Mouse (Mus musculus) frontal cortex, adult 2 months (tissue): ENCODE data around the gene Vstm2b. TPM values are rescaled to one million over a fixed set of nuclear protein-coding genes. Genes with fewer than 3 reads are reported as not detected.

Experiments
- DNase-seq, 2 experiments: peaks; one replicate each; pipeline ENCODE4 v3.0.0; 2022; ENCODE audit warnings: low spot score in 1 of 2; ENCODE audit errors: extremely low spot score in 1 of 2
- polyA plus RNA-seq: library from polyadenylated mRNA; depleted of rRNA; stranded (reverse); fragments of >200 nt; gene quantifications from 2 replicates; pipeline ENCODE4 v1.2.3, GENCODE M21; 2012; rRNA removed

Vstm2b gene
- polyA plus RNA-seq, result 71.2 and 96.9 TPM in 2 replicates

GRCm38 (mm10) chr7:40898096-40898710 lies at the start of gene Vstm2b:
Gene Vstm2b (plus strand): TSS chr7:40898328.
- peak in 1 of 2 experiments; percentile 23 for DNase-seq

- no peak for DNase-seq
These were observed 42.0 kb upstream of the Vstm2b start for GRCm38 (mm10) chr7:40856088-40856625.

- no peak for DNase-seq
These were observed 24.6 kb upstream of the Vstm2b start for GRCm38 (mm10) chr7:40873380-40873990.

- peak in 1 of 2 experiments; percentile 47 for DNase-seq
These were observed 13.2 kb upstream of the Vstm2b start for GRCm38 (mm10) chr7:40884855-40885489.

- DNase-seq, result no peak
These were observed 9.8 kb upstream of the Vstm2b start for GRCm38 (mm10) chr7:40888358-40888757.

- no peak for DNase-seq
These were observed 1.2 kb upstream of the Vstm2b start for GRCm38 (mm10) chr7:40896964-40897363.

GRCm38 (mm10) chr7:40898711-40899375 lies 715 bp downstream of the Vstm2b start:
- peak; percentile 41 to 83 for DNase-seq

- peak in 1 of 2 experiments; percentile 42 for DNase-seq
These were observed 1.5 kb downstream of the Vstm2b start for GRCm38 (mm10) chr7:40899376-40900265.

GRCm38 (mm10) chr7:40901201-40901600 lies 3.1 kb downstream of the Vstm2b start:
- peak; percentile 78 to 91 for DNase-seq

- peak in 1 of 2 experiments; percentile 23 for DNase-seq
These were observed 4.4 kb downstream of the Vstm2b start for GRCm38 (mm10) chr7:40902506-40902905.

GRCm38 (mm10) chr7:40906484-40906883 lies 8.4 kb downstream of the Vstm2b start:
- DNase-seq, result no peak

- peak; percentile 34 to 68 for DNase-seq
These were observed 18.6 kb downstream of the Vstm2b start for GRCm38 (mm10) chr7:40916761-40917160.

GRCm38 (mm10) chr7:40920118-40920517 lies 22.0 kb downstream of the Vstm2b start:
- no peak for DNase-seq

GRCm38 (mm10) chr7:40921281-40921680 lies 23.2 kb downstream of the Vstm2b start:
- DNase-seq, result peak; percentile 35 to 61

- DNase-seq, result peak in 1 of 2 experiments; percentile 36
These were observed 24.7 kb downstream of the Vstm2b start for GRCm38 (mm10) chr7:40922871-40923270.

- no peak for DNase-seq
These were observed 30.3 kb downstream of the Vstm2b start for GRCm38 (mm10) chr7:40928391-40928790.

GRCm38 (mm10) chr7:40936617-40937212 lies 38.6 kb downstream of the Vstm2b start:
- no peak for DNase-seq

GRCm38 (mm10) chr7:40939371-40939770 lies 41.2 kb downstream of the Vstm2b start:
- peak; percentile 58 to 70 for DNase-seq

GRCm38 (mm10) chr7:40942233-40942935 lies 44.3 kb downstream of the Vstm2b start:
- DNase-seq, result peak in 1 of 2 experiments; percentile 71
